Mouse (Mus musculus) spleen, postnatal 36 days (tissue): ENCODE measurements around the gene Kirrel3.

Experiments used
- DNase-seq, 2 experiments: peaks; one replicate each; pipeline ENCODE4 v3.0.0; 2022; ENCODE audit warnings: low spot score in 2 of 2, mixed read lengths in 1 of 2

The Kirrel3 gene

GRCm38 (mm10) chr9:34507164-34507563 is 21.5 kb downstream of the Kirrel3 start:
- DNase-seq, result no peak

DNA sequence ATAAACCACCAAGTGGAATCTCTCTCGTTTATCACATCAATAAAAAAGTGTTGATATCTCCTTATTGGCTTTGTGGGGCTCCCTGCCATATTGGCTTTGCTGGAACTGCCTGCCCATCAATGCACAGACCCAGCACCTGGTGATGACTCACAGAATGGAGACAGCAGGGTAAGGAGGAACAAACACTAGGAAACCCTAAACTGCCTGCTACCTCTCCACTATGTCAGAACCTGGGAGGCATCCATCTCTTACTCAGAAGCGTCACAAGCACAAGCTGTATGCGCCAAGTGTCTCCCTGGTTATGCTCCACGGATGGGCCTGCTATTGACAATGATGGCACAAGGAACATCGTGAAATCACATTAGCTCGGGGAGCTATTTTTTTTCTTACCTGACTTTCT is 33.2 kb downstream of the Kirrel3 start:
- DNase-seq, result no peak

DNA sequence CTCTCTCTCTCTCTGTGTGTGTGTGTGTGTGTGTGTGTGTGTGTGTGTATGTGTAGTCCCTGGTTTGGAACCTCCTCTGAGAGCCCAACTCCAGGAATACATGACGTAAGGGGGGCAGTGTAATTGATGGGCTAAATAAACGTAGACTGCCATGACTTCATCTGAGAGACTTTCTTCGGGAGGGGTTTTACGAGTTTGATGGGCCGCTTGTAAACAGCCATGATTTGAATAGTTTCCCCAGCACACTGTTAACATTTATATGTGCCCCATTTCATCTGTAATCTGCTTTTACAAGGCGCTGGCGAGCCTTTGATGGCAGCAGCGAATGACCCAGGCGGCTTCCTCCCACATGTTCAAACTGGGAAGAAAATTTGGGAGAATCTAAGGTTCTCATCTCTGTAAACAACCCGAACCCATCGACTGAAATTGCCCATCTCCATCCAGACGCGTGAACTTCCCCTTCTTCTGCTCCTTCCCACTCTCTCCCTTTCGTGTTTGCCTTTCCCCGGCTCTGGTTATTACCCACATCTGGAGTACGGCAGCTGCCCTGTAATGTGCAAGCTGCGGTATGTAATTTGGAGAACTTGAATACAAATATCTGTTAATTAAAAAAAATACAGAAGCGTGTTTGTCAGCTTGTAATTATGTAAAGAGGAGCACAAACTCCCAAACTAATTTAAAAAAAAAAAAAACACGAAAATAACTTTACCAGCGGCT is 34.7 kb downstream of the Kirrel3 start:
- DNase-seq, result no peak

GRCm38 (mm10) chr9:34525695-34526094 is 40.0 kb downstream of the Kirrel3 start:
- no peak for DNase-seq

GRCm38 (mm10) chr9:34538591-34539335 is 53.1 kb downstream of the Kirrel3 start:
- no peak for DNase-seq

DNA sequence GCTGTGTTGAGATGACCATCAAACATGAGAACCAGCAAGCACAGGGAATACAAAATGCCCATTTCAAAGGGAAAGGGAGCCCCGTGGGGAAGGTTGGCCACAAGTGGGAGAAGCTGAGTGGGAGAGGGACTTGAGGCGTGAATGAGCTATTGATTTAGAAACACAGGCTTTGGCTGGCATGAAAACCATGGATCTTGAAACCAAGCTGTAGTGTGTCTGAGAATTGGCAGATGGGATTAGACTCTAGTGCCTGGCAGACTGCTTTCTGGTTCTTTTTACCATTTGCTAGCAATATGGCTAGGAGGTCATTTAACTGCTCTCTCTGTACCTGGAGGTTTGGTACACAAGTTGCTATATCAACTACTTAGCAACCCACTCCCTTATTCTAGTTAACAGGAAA is 56.2 kb downstream of the Kirrel3 start:
- DNase-seq, result no peak

GRCm38 (mm10) chr9:34555699-34556098 is 70.0 kb downstream of the Kirrel3 start:
- DNase-seq, result no peak

GRCm38 (mm10) chr9:34557846-34558245 is 72.2 kb downstream of the Kirrel3 start:
- no peak for DNase-seq

DNA sequence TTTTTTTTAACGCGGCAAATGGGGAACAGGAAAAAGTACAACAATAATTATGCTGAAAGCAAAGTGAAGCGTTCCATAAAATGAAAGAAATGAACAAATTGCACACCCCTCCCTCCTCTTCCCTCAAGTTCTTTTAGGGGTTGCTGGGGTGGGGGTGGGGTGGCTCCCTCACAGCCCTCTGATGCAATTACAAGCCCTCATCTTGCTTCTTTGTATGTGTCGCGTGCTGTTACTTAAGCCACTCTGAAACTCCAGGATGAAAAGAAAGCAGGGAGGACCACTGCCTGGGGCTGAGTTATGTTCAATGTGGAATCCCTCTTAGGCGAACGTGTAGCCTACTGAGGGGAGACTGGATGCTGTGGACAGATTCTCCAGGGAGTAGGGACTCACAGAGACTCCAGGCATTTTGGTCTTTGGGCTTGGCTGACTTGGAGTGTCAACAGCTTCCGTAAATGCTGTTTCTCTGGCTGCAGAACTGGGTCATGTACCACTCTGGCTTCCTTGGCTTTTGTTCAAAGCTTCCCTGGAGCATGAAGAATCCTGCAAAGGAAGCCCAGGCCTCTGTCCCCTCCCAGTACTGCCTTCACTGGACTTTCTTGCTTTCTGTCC is 72.7 kb downstream of the Kirrel3 start:
- no peak for DNase-seq

DNA sequence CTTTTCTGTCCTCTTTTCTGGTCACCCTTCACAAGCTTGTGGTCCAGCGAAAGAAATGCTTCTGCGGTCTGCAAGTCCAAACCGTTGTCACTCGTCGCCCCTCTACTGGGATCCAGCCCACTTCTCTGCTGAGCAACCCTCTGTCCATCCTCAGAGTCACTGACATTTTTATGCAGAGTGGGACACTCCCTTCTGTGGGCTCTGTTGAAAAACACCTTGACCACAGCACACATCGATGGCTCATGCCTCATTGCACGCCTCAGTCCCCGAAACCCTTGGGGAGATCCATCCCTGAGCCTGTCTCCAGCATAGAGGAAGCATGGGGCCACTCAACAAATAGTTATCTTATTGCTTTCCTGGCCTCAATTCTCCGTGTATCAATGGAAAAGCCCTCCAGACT is 73.4 kb downstream of the Kirrel3 start:
- DNase-seq, result no peak

- no peak for DNase-seq
These were observed 75.6 kb downstream of the Kirrel3 start for GRCm38 (mm10) chr9:34561281-34561680.

DNA sequence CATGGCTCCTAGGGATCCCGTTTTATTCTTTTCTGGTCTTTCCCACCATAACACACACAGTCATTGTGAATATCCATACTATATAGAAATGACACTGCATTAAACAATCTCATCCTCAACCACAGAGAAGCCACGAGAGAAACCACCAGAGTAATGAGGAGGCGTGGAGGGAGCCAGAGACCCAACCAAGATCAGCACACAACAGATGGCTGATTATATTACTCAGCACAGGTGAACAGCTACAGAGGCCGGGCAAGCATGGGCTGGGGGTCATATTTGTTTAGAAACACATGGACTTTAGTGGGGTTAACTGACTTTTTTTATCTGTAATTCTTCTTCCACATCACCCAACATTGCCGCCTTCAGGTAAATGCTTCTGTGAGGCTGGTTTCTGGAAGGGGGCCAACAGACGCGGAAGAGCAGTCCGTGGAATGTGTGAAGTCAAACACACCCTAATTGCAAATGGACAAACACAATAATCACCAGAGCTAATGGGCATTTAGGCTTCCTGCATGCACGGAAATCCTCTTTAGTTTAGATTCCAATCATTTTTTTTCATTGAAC is 76.8 kb downstream of the Kirrel3 start:
- DNase-seq, result no peak

DNA sequence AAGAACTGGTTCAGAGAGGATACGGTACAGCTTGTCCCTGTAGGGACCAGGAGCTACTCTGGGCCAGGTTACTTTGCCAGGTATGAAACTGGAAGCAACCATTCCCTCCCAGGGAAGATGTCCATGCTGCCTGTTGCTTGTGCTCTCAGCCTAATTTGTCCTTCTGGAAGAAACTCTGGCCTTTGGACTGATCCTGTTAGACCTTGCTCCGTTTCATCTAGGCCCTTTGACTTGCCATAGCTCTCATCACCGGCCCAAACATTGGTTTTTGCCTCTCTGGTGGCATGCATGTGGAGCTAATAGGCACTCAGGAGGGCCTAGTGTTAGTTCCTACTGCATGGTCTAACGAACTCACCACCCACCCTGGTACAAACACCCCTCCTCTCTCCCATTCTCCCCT is 88.2 kb downstream of the Kirrel3 start:
- DNase-seq, result no peak

GRCm38 (mm10) chr9:34574611-34575010 is 88.9 kb downstream of the Kirrel3 start:
- no peak for DNase-seq

DNA sequence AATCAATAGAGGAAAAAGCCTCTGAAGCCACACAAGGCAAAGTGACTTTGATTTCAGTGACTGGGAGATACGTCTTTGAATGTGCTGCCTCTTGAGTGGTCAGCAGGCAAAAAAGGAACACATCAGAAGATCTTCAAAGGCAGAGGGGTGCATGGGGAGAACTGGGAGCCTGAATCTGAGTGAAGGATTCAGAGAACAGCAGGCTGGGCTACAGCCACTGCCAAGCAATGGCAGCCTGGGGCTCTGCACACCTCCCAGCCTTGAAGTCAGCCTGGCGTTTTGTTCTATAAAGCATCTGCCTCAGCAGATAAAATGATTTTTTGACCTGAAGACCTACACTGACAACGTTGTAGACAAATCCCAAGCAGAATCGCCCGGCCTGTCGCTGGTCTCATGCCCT is 93.5 kb downstream of the Kirrel3 start:
- DNase-seq, result no peak

DNA sequence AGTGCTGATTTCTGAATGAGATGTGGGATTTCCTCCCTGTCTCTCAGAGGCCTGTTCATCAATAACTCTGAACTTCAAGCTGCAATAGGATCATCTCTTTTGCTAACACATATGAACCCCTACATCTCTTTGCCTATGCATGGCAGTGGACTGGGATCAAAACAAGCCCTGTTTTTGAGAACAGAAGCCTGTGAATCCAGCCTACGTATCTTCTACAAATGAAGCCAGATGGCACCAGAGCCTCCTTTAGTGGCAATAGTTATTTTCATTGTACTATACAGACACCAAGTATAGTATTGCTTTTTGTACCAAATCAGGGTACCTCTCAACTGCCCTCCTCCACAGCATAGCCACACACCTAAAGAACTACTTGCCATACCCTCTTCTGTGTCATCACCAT is 94.4 kb downstream of the Kirrel3 start:
- no peak for DNase-seq

- DNase-seq, result no peak
These were observed 96.8 kb downstream of the Kirrel3 start for GRCm38 (mm10) chr9:34582496-34582895.

- DNase-seq, result no peak
These were observed 99.8 kb downstream of the Kirrel3 start for GRCm38 (mm10) chr9:34585487-34585886.

- no peak for DNase-seq
These were observed 100.4 kb downstream of the Kirrel3 start for GRCm38 (mm10) chr9:34586080-34586479.

- no peak for DNase-seq
These were observed 104.1 kb downstream of the Kirrel3 start for GRCm38 (mm10) chr9:34589799-34590198.

DNA sequence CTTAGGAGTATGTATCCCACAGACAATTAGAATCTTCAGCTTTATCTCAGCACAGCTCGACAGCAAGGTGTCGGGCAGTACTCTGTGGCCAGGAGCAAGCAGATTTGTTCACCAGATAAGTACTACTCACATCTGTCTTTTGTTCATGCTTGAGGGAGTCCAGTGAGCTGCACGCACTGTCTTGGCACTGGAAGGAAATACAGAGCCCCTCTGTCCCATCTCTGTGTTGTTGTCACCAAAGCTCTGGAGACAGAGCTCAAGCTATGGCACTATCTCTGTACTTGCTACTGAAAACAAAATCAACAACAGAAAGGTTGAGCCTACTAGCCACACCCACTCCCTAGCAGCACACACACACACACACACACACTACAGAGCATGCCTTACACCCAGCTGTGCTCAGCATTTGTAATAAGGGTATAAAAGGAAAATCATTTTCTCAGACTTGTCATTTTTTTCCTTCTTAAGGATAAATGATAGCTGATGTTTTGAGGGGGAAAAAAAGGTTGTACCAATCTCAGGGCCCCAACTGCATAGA is 106.4 kb downstream of the Kirrel3 start:
- no peak for DNase-seq

DNA sequence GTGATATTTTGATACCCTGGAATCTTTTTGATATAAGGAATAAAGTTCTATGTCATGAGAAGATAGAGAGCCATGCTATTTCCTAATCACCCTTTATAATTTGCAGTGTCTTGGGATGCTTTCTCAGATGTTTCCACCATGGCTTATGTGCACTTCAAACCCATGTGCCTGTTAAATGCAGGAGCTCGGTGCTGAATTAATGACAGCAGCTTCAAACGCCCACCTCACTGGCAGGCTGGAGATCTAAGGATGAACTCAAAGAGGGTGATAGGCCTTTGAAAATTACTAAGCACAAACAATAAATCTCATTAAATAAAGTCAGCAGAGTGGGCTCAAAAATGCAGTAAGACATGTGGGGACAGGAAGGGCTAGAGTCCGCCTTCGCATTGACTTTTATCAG is 108.2 kb downstream of the Kirrel3 start:
- DNase-seq, result no peak
